Mouse (Mus musculus) monocyte, adult 2 months (primary cell): ENCODE results near the gene 1700061G19Rik.

Source experiments
- DNase-seq, 2 experiments: peaks; one replicate each; pipeline ENCODE4 v3.0.0; 2022; ENCODE audit warnings: low spot score in 2 of 2, low read depth in 1 of 2

The 1700061G19Rik gene

DNA sequence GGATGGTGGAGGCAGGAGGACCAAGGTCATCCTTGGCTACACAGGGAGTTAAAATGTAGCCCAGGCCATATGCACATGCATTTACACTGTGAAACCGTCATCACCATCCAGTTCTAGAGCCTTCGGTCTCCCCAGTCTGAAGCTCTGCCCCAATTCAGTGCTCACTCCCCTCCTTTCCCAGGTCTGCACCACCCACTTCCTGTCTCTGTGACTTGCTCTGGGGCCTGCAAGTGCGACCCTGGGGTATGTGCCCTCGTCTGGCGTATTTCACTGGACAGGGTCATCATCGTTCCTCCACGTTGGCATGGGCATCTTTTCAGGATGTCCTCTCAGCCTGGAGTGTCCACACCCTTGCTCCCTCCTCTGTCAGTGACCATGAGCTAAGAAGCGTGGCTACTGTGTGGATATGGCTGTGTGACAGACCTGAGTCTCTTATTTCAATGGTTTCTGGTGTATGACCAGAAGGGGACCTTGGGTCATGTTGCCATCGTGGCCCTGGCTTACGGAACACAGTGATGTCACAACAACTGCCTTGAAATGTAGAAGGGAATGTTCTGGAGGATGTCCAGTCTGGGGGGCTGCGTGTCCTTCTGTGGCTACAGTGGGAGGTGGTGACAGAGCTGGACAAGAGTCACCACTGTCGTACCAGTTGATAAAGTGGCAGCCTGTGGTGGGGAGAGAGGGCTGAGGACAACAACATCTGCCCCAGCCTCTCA lies at the start of gene 1700061G19Rik:
Gene 1700061G19Rik, plus strand, starts transcription at position 542 of the 716 bp plus-strand sequence.
- DNase-seq: no peak

- DNase-seq: no peak
These were observed 48.6 kb upstream of the 1700061G19Rik start for GRCm38 (mm10) chr17:56826718-56827117.

- no peak for DNase-seq
These were observed 46.1 kb upstream of the 1700061G19Rik start for GRCm38 (mm10) chr17:56829171-56829570.

GRCm38 (mm10) chr17:56829795-56830194 lies 45.5 kb upstream of the 1700061G19Rik start:
- DNase-seq: no peak

DNA sequence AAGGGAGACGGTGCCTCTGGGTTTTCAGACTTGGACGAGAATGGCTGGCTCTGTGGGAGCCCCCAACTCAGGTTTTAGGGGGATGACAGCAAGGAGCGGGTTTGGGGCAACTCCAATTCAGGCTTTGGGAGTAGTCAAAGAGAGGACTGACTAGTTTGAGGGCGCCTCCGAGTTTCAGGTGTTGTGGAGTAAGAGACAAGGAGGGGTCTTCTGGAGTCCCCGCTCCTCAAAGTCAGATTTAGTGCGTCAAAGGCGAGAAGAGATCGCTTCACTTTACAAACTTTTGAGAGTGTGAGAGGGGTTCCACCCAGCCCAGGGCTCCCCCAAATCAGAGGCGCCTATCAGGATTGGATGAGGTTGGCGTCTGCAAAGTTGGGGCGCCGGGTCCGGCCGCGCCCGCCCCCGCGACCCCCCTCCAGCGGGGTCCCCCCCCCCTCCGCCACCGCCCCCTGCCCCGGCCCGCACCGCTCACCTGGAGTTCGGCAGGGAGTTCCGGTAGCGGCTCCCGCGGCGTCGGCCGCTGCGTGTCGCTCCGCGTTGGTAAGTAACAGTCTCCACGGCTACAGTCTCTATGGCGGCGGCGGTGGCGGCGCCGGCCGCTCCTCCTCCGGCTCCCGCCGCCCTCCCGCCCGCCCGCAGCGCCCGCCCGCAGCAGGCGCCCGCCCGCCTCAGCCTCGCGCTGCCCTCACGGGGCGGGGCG lies 44.7 kb upstream of the 1700061G19Rik start, which contains the start of gene Rfx2:
Gene Rfx2, minus strand, starts transcription at position 603 of the 700 bp plus-strand sequence.
- no peak for DNase-seq

DNA sequence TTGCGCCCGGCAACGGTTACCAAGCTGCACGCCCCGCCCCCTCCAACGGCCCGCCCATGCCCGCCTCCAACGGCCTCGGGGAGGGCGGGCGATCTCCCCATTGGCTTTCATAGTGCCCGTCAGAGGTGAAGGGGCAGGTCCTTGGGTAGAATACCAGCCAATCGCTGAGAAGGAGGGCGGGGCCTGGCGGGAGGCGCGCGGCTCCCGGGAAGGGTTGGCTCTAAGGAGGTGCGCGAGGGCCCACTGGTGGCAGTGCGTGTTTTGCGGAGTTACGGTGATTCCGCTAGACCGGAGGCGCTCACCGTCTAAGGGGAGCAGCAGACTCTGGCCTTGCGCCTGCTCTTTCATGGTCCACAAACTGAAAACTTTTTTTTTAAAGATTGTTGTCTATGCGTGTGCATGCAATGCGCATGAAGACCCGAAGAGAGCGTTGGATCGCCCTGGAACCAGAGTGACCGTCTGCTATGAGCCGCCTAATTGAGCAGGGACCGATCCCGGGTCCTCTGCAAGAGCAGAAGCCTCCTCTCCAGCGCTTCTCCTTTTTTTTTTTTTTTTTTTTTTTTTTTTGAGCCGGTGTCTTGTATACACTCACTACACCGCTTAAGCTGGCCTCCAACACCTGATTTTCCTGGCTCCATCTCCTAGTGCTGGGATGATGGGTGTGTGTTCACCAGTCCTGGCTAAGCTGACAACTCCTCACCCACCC lies 44.0 kb upstream of the 1700061G19Rik start:
- peak; percentile 96 to 97 for DNase-seq

- no peak for DNase-seq
These were observed 42.4 kb upstream of the 1700061G19Rik start for GRCm38 (mm10) chr17:56832918-56833317.

DNA sequence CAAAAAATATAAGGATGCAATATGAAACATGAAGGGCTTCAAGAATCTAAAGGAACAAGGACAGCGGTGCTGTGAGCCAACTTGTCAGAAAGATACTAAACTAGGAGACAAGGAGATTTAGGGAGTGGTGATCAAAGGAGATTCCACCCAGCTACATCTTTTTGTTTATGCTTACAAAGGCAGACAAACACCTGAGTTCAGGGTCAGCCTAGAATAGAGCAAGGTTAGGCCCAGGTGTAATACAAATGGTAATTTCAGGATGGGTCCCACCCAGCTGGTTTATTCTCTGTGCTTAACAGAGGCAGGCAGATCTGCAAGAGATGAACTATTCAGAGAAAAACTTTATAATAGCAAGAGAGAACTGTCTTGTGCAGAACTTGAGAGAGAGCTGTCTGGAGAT lies 41.9 kb upstream of the 1700061G19Rik start:
- no peak for DNase-seq

DNA sequence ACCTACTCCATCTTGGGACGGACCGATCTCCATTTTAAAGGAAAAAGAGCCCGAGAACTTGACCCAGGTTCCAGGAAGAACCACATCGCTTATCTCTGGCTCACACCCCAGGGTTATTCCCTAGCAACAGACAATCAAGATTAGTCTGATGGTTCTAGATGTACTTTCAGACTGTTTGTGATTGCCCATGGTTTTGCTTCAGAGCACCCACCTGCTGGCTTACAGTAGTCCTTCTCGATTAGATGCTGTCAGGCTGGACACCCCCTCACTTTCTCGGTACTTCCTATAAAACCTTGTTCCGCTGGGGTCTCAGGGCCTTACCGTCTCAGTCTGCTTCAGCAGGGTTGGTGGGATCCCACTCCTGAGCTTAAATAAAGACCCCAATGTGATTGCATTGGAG lies 38.9 kb upstream of the 1700061G19Rik start:
- DNase-seq: no peak

GRCm38 (mm10) chr17:56840524-56840923 lies 34.8 kb upstream of the 1700061G19Rik start:
- no peak for DNase-seq

DNA sequence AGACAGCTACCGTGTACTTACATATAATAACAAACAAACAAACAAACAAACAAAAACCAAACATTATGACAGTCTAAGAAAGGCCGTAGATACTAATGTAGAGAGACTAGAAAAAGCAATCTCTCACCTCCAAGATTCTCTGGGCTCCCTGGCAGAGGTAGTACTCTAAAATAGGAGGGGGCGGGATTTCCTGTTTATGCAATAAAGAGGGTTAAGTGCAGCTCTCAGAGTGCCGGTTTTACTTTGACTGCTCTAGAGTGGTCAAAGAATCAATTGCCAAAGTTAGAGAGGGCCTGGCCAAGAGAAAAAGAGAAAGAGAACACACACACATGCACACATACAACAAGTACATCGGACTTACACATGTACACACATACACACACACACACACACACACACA lies 33.1 kb upstream of the 1700061G19Rik start:
- DNase-seq: no peak

DNA sequence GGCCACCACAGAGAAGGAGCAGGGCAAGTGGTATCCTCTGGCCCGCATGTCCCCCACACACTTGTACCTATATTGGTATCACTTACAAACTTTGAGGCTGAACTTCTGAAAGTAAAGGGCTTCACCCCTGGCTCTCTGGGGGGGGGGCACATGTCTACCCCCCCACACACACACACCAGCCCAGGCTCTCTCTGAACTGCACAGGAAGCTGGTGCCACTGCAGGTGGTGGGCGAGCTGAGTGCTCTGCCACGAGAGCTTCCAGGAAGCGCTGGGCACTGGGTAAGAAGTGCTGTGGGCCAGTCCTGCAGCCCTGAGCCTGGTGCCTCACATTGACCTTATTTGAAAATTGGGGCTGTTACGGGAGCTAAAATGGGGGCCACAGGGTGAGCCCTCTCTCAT lies 31.6 kb upstream of the 1700061G19Rik start:
- no peak for DNase-seq

GRCm38 (mm10) chr17:56848785-56849184 lies 26.5 kb upstream of the 1700061G19Rik start:
- no peak for DNase-seq

GRCm38 (mm10) chr17:56849710-56850109 lies 25.6 kb upstream of the 1700061G19Rik start:
- DNase-seq: no peak

DNA sequence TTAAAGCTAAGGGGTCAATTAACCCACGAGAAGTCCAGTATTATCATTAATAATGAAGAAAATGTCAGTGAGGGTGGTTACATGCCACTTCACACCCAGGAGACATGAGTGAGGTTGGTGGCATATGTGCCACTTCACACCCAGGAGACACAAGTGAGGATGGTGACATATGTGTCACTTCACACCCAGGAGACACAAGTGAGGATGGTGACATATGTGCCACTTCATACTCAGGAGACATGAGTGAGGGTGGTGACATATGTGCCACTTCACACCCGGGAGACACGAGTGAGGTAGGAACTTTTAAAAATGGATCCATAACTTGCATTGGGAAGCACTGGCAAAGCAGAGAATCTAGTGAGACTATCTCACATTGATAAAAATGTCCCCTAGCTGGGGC lies 24.1 kb upstream of the 1700061G19Rik start:
- no peak for DNase-seq

- no peak for DNase-seq
These were observed 19.9 kb upstream of the 1700061G19Rik start for GRCm38 (mm10) chr17:56855421-56855820.

GRCm38 (mm10) chr17:56858216-56858615 lies 17.1 kb upstream of the 1700061G19Rik start:
- DNase-seq: peak; percentile 14 to 48

GRCm38 (mm10) chr17:56858922-56859321 lies 16.4 kb upstream of the 1700061G19Rik start:
- DNase-seq: no peak

DNA sequence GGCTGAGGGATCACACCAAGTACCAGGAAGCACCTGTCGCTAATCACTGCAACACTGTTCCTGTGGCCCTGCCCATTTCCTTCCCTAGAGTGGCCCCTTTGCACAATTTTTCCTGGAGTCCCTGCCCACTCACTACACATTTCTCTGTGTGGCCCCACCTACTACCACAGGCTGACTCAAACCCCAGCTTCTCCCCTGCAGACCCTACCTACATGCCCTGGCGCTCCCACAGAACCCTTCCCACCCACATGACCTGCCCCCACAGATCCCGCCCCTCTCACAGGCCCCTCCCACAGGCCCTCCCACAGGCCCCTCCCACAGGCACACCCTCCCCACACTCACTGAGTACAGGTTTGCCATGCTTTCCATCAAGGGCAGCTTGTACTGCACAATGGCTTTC lies 14.1 kb upstream of the 1700061G19Rik start:
- DNase-seq: no peak

- no peak for DNase-seq
These were observed 9.2 kb upstream of the 1700061G19Rik start for GRCm38 (mm10) chr17:56866071-56866470.

- DNase-seq: no peak
These were observed 5.7 kb upstream of the 1700061G19Rik start for GRCm38 (mm10) chr17:56869481-56869977.
